Mouse (Mus musculus): Measurements from ENCODE around the gene Zmynd8. TPM values are rescaled to one million over a fixed set of nuclear protein-coding genes. Genes with fewer than 3 reads are reported as not detected.

Gene Zmynd8
- polyA plus RNA-seq, 1 experiment from 2014 or later: 57.0 TPM

DNA sequence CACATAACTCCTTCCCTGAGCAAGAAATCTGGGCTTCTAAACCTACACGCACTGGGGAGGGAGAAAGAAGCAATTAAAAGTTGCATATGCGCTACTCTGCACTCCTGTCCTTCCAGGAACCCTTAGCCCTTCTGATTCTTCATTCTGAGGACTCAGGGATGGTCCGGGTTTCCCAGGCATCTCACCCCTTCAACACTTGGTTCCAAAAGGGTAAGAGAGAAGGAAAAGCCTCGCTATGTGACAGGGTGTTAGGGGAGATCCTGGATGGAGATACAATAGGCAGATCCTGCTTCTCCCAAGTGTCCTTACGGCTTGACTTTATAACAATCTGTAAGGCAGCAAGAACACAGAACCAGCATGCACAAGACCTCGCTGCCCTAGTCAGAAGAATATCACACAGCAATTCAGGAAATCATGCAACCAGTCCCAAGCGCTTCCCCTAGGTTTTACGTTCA lies 19.9 kb downstream of the Zmynd8 start:
- ATAC-seq (ENCODE audit: insufficient number of reproducible peaks, insufficient read depth, low FRiP score, low TSS enrichment, low read depth): no peak

DNA sequence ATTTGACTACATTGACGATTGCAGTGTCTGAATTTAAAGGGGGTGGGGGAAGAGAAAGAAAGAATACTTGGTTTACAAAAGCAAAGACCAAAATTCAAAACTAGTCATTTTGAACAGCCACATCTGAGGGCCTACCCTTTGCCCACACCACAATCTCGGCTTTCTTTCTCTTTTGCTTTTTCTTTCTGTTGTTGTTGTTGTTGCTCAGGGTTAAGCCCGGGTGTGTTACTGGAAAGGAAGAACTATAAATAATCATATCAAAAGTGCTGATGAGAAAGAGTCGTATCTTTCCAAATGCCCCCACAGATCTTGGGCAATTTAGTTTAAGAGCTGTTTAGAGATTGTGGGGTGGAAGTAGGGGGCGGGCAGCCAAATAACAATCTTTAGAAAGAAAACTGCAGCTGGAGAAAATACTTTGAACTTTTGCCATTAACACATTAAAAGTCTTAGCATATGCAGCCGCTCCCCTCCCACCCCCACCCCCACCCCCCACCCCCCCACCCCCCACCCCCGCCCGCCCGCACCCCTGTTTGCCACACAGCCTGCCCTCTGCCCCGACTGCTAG lies 20.7 kb downstream of the Zmynd8 start:
- Histone ChIP-seq H3K27me3 (no peaks in the 10 kb centered on the region), H3K9ac (replicated peaks) (peak overlapping the region; percentile 45; the same call in 1 of the 2 replicates), H3K9me3 (no peaks in the 10 kb centered on the region), H3K4me3 (replicated peaks) (no peak overlapping the region), H3K4me2 (peak overlapping the region; percentile 71), H3K36me3 (peaks cover 25% of the 10 kb centered on the region), H3K27ac (peak overlapping the region; percentile 100), H3K4me1 (replicated peaks) (peaks cover 100% of the 10 kb centered on the region)
- WGBS: 13% methylated on average over 10 of the region's 10 CpGs
- ATAC-seq (ENCODE audit: insufficient number of reproducible peaks, insufficient read depth, low FRiP score, low TSS enrichment, low read depth): no peak

More for the DNA sequence above, 19.9 kb downstream of the Zmynd8 start:
- Histone ChIP-seq H3K36me3 (peaks cover 17% of the 10 kb centered on the region), H3K9me3 (no peaks in the 10 kb centered on the region), H3K4me1 (replicated peaks) (peaks cover 100% of the 10 kb centered on the region), H3K4me2 (peak overlapping the region; percentile 71), H3K9ac (replicated peaks) (0 out of 2 replicates have a peak overlapping the region, but pooled peaks have one; percentile 31), H3K27me3 (no peaks in the 10 kb centered on the region), H3K4me3 (replicated peaks) (peak overlapping the region; percentile 23), H3K27ac (peak overlapping the region; percentile 100)
- 23% methylated on average over 8 of the region's 8 CpGs for WGBS

DNA sequence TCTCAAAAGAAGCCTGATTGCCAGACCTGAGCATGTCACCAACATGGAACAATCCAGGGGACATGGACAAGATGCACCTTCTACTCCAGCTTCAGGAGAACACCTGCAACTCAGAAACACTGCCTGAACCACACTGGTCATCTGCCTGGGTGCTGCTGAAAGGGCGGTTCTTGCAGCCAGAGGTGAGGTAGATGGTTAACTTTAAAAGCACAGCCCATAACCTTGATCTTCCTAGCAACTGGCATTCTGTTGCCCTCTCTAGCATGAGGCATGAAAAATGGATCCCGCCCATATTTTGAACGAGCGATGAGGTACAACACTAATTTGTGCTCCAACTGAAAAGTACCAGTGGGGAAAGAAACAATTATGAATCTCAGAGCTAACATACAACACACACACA lies 21.6 kb downstream of the Zmynd8 start:
- Histone ChIP-seq H3K4me3 (replicated peaks) (no peak overlapping the region), H3K36me3 (peaks cover 28% of the 10 kb centered on the region), H3K27me3 (no peaks in the 10 kb centered on the region), H3K4me1 (replicated peaks) (peaks cover 92% of the 10 kb centered on the region), H3K4me2 (peak overlapping the region; percentile 71; the same call in 1 of the 2 replicates), H3K9me3 (no peaks in the 10 kb centered on the region), H3K27ac (peak overlapping the region; percentile 100), H3K9ac (replicated peaks) (no peak overlapping the region)
- WGBS: 67% methylated on average over 4 of the region's 4 CpGs
- no peak for ATAC-seq (ENCODE audit: insufficient number of reproducible peaks, insufficient read depth, low FRiP score, low TSS enrichment, low read depth)

DNA sequence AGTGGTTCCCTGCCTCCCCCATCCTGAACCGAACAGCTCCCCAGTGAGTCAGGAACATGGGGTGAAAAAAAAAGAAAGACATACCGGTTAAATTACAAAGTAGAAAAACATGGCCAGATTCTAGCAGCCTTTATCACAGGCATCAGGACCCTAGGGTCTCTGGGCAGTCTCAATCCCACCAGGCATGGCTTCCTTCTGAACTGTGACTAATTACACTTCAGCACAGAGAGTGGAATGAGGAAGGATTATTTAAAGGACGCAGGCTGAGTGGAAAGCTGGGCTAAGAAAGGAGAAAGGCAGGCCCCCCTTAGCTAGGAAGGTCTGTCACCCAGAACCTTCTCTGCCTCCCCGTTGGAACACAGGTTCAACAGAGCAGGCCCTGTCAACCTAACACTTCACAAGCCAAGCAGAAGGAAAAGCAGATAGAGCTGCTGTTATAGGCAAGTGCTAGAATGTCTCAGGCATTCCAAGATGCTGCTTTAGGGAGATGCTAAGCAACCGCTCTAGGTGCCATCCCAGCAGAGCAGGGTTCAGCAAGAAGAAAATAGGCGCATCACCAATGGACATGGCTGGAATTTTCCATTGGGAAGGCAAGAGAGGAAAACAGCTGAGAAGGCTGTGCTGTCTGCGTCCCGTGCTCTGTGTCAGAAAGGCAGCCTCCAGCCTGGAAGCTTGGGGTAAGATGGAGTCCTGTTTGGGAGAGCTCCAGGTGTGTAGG lies 22.5 kb downstream of the Zmynd8 start:
- H3K36me3 ChIP-seq: peaks cover 36% of the 10 kb centered on the region
- WGBS: 35% methylated on average over 8 of the region's 8 CpGs
- peaks cover 84% of the 10 kb centered on the region for H3K4me1 ChIP-seq (replicated peaks)
- no peaks in the 10 kb centered on the region for H3K9me3 ChIP-seq
- no peak overlapping the region for H3K9ac ChIP-seq (replicated peaks)
- no peaks in the 10 kb centered on the region for H3K27me3 ChIP-seq
- no peak for ATAC-seq (ENCODE audit: insufficient number of reproducible peaks, insufficient read depth, low FRiP score, low TSS enrichment, low read depth)
- H3K27ac ChIP-seq: peak overlapping the region; percentile 94
- H3K4me3 ChIP-seq (replicated peaks): no peak overlapping the region
- H3K4me2 ChIP-seq: peak overlapping the region; percentile 43; the same call in 1 of the 2 replicates

DNA sequence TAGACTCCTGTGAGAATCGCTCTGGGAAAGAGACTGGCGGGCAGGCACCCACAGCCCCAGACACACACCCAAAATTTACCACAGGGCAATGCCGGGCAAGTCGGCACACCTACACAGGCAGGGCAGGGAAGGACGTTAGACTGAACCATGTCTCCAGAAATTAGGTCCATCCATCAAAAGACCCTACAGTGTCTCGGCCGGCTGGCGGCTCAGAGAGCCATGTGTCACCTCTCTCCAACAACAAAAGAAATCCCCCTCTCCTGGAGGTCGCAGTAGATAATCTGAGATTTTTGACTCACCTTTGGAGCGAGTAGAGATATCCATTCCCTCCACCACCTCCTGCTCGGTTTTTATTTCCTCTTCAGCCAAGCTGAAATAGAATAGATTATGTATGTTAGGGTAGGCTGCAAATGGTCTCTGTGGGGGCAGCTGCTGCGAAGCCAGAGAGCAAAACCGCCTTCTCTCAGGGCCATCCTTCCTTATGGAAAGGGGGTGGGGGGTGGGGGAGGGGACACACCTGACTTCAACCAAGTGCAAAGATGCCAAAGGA lies 23.3 kb downstream of the Zmynd8 start:
- Histone ChIP-seq H3K9me3 (no peaks in the 10 kb centered on the region), H3K4me1 (replicated peaks) (peaks cover 75% of the 10 kb centered on the region), H3K4me2 (peak overlapping the region; percentile 43), H3K27ac (peak overlapping the region; percentile 94), H3K27me3 (no peaks in the 10 kb centered on the region), H3K9ac (replicated peaks) (peak overlapping the region; percentile 51), H3K4me3 (replicated peaks) (no peak overlapping the region), H3K36me3 (peaks cover 43% of the 10 kb centered on the region)
- WGBS: 11% methylated on average over 13 of the region's 13 CpGs
- ATAC-seq (ENCODE audit: insufficient number of reproducible peaks, insufficient read depth, low FRiP score, low TSS enrichment, low read depth): no peak

DNA sequence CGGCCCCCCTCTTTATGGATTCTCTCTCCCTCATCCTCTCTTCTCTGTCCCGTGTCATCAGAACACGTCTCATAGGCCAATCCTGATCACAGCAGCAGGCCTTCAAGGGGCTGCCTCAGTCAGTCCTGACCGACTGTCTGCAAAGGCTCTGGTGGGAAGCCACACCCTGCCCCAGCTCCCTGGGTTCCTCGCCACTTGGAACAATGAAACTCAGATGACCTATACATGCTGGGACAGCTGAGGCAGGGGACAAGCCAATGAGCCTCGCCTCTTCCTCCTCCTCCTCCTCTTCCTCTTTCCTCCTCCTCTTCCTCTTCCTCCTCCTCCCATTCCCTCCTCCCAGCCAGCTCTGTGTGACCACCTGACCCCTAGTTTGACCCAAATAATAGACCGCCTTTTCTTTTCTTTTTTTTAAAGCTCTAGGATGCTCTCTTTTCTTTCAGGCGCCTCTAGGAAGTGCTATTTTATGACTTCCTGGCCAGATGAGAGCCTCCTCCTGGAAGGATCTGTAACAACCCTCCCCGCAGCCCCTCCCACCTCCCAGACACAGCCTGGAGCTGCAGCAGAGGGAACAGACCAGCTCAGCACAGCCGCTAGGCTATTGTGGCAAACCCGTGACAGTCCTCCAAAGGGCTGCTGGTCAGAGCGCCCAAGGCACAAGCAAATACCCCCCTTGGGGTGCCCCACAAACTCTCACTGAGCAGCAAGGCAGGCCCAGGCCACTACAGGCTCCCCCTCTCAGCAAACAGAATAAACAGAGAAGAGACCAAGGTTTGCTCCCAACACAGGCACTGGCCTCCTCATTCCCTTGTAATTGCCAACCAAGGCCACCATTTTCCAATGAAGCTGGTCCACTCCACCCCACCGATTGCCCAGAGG lies 24.1 kb downstream of the Zmynd8 start:
- Histone ChIP-seq H3K4me2 (peak overlapping the region; percentile 43), H3K27ac (peak overlapping the region; percentile 94), H3K4me1 (replicated peaks) (peaks cover 74% of the 10 kb centered on the region), H3K36me3 (peaks cover 48% of the 10 kb centered on the region), H3K9me3 (no peaks in the 10 kb centered on the region), H3K9ac (replicated peaks) (peak overlapping the region; percentile 51), H3K4me3 (replicated peaks) (no peak overlapping the region), H3K27me3 (no peaks in the 10 kb centered on the region)
- WGBS: 17% methylated on average over 13 of the region's 13 CpGs
- ATAC-seq (ENCODE audit: insufficient number of reproducible peaks, insufficient read depth, low FRiP score, low TSS enrichment, low read depth): peak; percentile 60; the same call in 1 of the 2 replicates

DNA sequence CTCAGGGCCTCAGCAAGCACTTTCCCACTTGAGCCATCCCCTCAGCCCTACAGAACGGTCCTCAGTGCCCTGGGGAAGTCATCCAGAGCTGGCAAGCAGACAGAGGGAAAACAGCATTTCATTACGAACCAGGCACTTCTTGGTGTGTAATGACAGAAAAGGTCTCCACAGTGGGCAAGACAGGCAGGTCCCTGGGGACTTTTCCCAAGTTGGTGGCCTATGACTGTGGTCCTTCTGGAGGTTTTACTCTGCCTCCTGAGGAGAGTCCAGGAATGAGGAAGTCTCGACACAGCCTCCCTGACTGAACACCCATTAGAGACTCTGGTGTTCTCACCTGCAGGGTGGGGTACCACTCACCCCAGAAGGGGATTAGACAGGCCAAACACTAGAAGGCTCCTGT lies 25.0 kb downstream of the Zmynd8 start:
- Histone ChIP-seq H3K36me3 (peaks cover 57% of the 10 kb centered on the region), H3K27me3 (no peaks in the 10 kb centered on the region), H3K4me3 (replicated peaks) (no peak overlapping the region), H3K4me2 (no peak overlapping the region), H3K27ac (peak overlapping the region; percentile 94), H3K9ac (replicated peaks) (no peak overlapping the region), H3K4me1 (replicated peaks) (peaks cover 74% of the 10 kb centered on the region), H3K9me3 (no peaks in the 10 kb centered on the region)
- 60% methylated on average over 3 of the region's 3 CpGs for WGBS
- ATAC-seq (ENCODE audit: insufficient number of reproducible peaks, insufficient read depth, low FRiP score, low TSS enrichment, low read depth): no peak

DNA sequence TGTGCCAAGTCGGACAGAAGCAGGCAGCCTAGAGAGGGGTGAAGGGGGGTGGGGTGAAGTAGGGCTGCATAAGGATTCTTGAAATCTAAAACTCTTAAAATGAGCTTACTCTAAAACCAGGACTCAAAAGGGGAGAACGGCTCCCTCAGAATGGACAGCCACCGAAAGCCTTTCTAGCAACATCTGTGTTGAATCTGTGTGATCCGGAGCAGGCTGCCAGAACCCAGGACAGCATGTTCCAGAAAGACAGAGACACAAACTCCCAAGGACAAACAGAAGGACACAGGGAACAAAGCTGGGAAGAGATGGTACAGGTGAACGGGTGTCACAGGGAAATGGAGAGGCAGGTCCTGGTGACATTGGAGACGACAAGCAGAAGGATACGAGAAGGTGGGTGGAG lies 25.6 kb downstream of the Zmynd8 start:
- H3K9me3 ChIP-seq: no peaks in the 10 kb centered on the region
- no peaks in the 10 kb centered on the region for H3K27me3 ChIP-seq
- WGBS: 69% methylated on average over 7 of the region's 7 CpGs
- H3K4me2 ChIP-seq: no peak overlapping the region
- peaks cover 74% of the 10 kb centered on the region for H3K4me1 ChIP-seq (replicated peaks)
- H3K27ac ChIP-seq: peak overlapping the region; percentile 94
- H3K4me3 ChIP-seq (replicated peaks): no peak overlapping the region
- H3K9ac ChIP-seq (replicated peaks): no peak overlapping the region
- peaks cover 63% of the 10 kb centered on the region for H3K36me3 ChIP-seq
- no peak for ATAC-seq (ENCODE audit: insufficient number of reproducible peaks, insufficient read depth, low FRiP score, low TSS enrichment, low read depth)

DNA sequence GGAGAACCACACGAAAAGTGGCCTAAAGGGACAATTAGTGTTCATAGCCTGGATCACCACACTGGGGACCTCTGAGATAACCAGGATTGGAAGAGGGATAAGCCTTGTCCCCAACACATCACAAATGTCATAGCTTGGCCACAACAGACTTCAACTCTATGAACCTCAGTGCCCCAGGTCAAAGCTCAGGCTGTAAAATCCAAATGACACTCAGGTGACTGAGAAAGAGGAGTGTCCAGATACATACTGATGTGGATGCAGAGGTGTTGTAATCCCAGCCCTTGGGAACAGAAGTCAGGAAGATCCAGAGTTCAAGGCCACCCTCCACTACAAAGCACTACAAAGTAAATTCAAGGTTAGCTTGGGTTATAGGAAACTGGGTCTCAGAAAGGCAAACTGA lies 29.6 kb downstream of the Zmynd8 start:
- Histone ChIP-seq H3K27me3 (no peaks in the 10 kb centered on the region), H3K36me3 (peaks cover 67% of the 10 kb centered on the region), H3K4me3 (replicated peaks) (no peak overlapping the region), H3K9ac (replicated peaks) (no peak overlapping the region), H3K4me1 (replicated peaks) (peaks cover 63% of the 10 kb centered on the region), H3K9me3 (no peaks in the 10 kb centered on the region), H3K4me2 (no peak overlapping the region), H3K27ac (no peak overlapping the region; the same call in 1 of the 2 replicates)
- 37% methylated on average over 1 of the region's 1 CpGs for WGBS
- no peak for ATAC-seq (ENCODE audit: insufficient number of reproducible peaks, insufficient read depth, low FRiP score, low TSS enrichment, low read depth)

DNA sequence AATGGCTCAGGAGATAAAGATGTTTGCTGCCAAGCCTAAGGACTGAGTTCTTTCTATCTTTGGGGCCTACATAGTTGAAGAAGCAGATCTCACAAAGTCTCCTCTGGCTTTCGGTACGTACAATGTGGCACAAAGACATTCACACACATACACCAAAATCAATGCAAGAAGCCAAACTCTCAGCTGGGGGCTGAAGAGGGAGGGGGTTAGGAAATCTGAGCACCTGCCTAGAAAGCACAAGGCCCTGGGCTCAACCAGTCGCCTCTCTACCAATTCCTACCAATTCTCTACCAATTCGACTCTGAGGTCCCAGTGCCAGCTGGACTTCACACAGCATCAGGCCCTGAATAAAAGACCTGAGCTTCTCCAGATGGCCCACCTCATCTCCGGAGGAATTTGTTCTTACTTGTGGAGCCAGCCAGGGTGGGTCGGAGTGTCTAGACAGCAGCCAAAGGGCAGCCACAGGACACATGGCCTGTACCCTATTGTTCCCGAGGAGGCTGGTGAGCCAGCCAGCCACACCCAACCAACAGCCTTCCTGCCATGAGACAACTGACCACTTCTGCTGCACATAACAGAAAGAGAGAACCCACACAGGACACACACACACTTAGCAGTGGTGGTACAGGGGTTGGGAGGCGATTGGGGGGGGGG lies 30.2 kb downstream of the Zmynd8 start:
- Histone ChIP-seq H3K4me3 (replicated peaks) (no peak overlapping the region), H3K4me2 (no peak overlapping the region), H3K9me3 (no peaks in the 10 kb centered on the region), H3K27me3 (no peaks in the 10 kb centered on the region), H3K27ac (peak overlapping the region; percentile 62), H3K36me3 (peaks cover 60% of the 10 kb centered on the region), H3K4me1 (replicated peaks) (peaks cover 60% of the 10 kb centered on the region), H3K9ac (replicated peaks) (0 out of 2 replicates have a peak overlapping the region, but pooled peaks have one; percentile 19)
- 50% methylated on average over 8 of the region's 8 CpGs for WGBS
- ATAC-seq (ENCODE audit: insufficient number of reproducible peaks, insufficient read depth, low FRiP score, low TSS enrichment, low read depth): 0 out of 2 replicates have a peak, but pooled peaks have one; percentile 39

All from limb, embryonic 12.5 days (tissue).